Mouse (Mus musculus) hindbrain, embryonic 11.5 days (tissue): ENCODE results near the gene Angel2. TPM values are rescaled to one million over a fixed set of nuclear protein-coding genes. Genes with fewer than 3 reads are reported as not detected.

Source experiments
- ATAC-seq: fragments of 200-750 bp; cut with Nextera tagmentation; 2 replicates; pipeline ENCODE4 v1.8.0; 2017; ENCODE audit warnings: mild to moderate bottlenecking, moderate TSS enrichment, moderate library complexity; ENCODE audit not compliant: low FRiP score
- DNase-seq: peaks from one replicate; pipeline ENCODE4 v3.0.0-alpha.2; 2015; ENCODE audit warnings: low spot score
- H3K27ac ChIP-seq: fragments of 300-500 bp; sonication (generic); 2 replicates; pipeline ENCODE4 v1.5.1; 2014; ENCODE audit warnings: mild to moderate bottlenecking, low read depth, low read length
- H3K27me3 ChIP-seq: fragments of 300-500 bp; sonication (generic); 2 replicates; pipeline ENCODE4 v1.6.1; 2014; ENCODE audit warnings: mild to moderate bottlenecking, low read length, moderate library complexity, mixed read lengths; ENCODE audit not compliant: control insufficient read depth, insufficient read depth
- H3K36me3 ChIP-seq: fragments of 300-500 bp; sonication (generic); 2 replicates; pipeline ENCODE4 v1.6.1; 2014; ENCODE audit warnings: mild to moderate bottlenecking, low read length, moderate library complexity, mixed read lengths; ENCODE audit not compliant: control insufficient read depth, insufficient read depth
- H3K4me1 ChIP-seq: fragments of 300-500 bp; sonication (generic); replicated peaks from 2 replicates; pipeline ENCODE4 v1.6.1; 2014; ENCODE audit warnings: low read length, mixed read lengths; ENCODE audit not compliant: control insufficient read depth, insufficient read depth
- H3K4me2 ChIP-seq: fragments of 300-500 bp; sonication (generic); replicated peaks from 2 replicates; pipeline ENCODE4 v1.6.1; 2014; ENCODE audit warnings: mild to moderate bottlenecking, low read depth, low read length
- H3K4me3 ChIP-seq: fragments of 300-500 bp; sonication (generic); 2 replicates; pipeline ENCODE4 v1.5.1; 2014; ENCODE audit warnings: low read depth, low read length
- H3K9ac ChIP-seq: fragments of 300-500 bp; sonication (generic); 2 replicates; pipeline ENCODE4 v1.6.1; 2014; ENCODE audit warnings: low read depth, low read length
- H3K9me3 ChIP-seq: fragments of 300-500 bp; sonication (generic); 2 replicates; pipeline ENCODE4 v1.6.1; 2016; ENCODE audit warnings: low read length; ENCODE audit not compliant: control insufficient read depth
- WGBS: fragments of 180-500 bp; shearing (Covaris S2); extraction: QIAGEN DNeasy Blood & Tissue Kit; methylation state at CpG from one replicate; pipeline ENCODE4 v1.1.7; 2014; 5-methylcytosine and 5-hydroxymethylcytosine counted together
- polyA plus RNA-seq: library from polyadenylated mRNA; unstranded; fragments of >200 nt; fragmentation: Nextera tagmentation; extraction: Ambion mirVana; gene quantifications from 2 replicates; pipeline ENCODE4 v1.2.1, GENCODE M21; 2014

Gene Angel2
- polyA plus RNA-seq, 1 experiment from 2014 or later, result 58.4 TPM

- no peak overlapping the region for H3K9ac ChIP-seq
- H3K9me3 ChIP-seq, result no peaks in the 10 kb centered on the region
- ATAC-seq (no peak), DNase-seq (no peak)
- no peak overlapping the region for H3K27ac ChIP-seq
- H3K4me2 ChIP-seq, result no peak overlapping the region
- H3K36me3 ChIP-seq, result 0 out of 2 replicates have a peak, but pooled peaks cover 5% of the 10 kb centered on the region
- WGBS, result 83% methylated on average over 5 of the region's 5 CpGs
- no peaks in the 10 kb centered on the region for H3K4me1 ChIP-seq
- no peak overlapping the region for H3K4me3 ChIP-seq
- no peaks in the 10 kb centered on the region for H3K27me3 ChIP-seq
Measured at GRCm38 (mm10) chr1:190947986-190948385, 23.1 kb downstream of the Angel2 start.

- no peak overlapping the region for H3K9ac ChIP-seq
- no peak overlapping the region for H3K4me2 ChIP-seq
- ATAC-seq (no peak), DNase-seq (no peak)
- no peaks in the 10 kb centered on the region for H3K4me1 ChIP-seq
- peaks cover 5% of the 10 kb centered on the region; the same call in 1 of the 2 replicates for H3K36me3 ChIP-seq
- no peak overlapping the region for H3K27ac ChIP-seq
- no peaks in the 10 kb centered on the region for H3K27me3 ChIP-seq
- 91% methylated on average over 7 of the region's 7 CpGs for WGBS
- no peaks in the 10 kb centered on the region for H3K9me3 ChIP-seq
- no peak overlapping the region for H3K4me3 ChIP-seq
Measured at GRCm38 (mm10) chr1:190948439-190948838, 23.5 kb downstream of the Angel2 start.

- no peaks in the 10 kb centered on the region for H3K9me3 ChIP-seq
- ATAC-seq, result no peak
- no peaks in the 10 kb centered on the region for H3K4me1 ChIP-seq
- 92% methylated on average over 17 of the region's 17 CpGs for WGBS
- H3K27ac ChIP-seq, result no peak overlapping the region
- H3K4me2 ChIP-seq, result no peak overlapping the region
- peaks cover 4% of the 10 kb centered on the region for H3K36me3 ChIP-seq
- DNase-seq, result no peak
- H3K27me3 ChIP-seq, result no peaks in the 10 kb centered on the region
- H3K9ac ChIP-seq, result no peak overlapping the region
- H3K4me3 ChIP-seq, result no peak overlapping the region
Measured at GRCm38 (mm10) chr1:190948846-190949245, 23.9 kb downstream of the Angel2 start.

GRCm38 (mm10) chr1:190951014-190951413 is 26.1 kb downstream of the Angel2 start:
- Histone ChIP-seq H3K36me3 (peaks cover 5% of the 10 kb centered on the region), H3K4me3 (no peak overlapping the region), H3K9me3 (no peaks in the 10 kb centered on the region), H3K9ac (no peak overlapping the region), H3K27ac (no peak overlapping the region), H3K4me1 (no peaks in the 10 kb centered on the region), H3K27me3 (no peaks in the 10 kb centered on the region), H3K4me2 (no peak overlapping the region)
- 87% methylated on average over 5 of the region's 5 CpGs for WGBS
- ATAC-seq (no peak), DNase-seq (no peak)

- H3K9me3 ChIP-seq, result no peaks in the 10 kb centered on the region
- H3K9ac ChIP-seq, result no peak overlapping the region
- no peak overlapping the region for H3K4me2 ChIP-seq
- no peaks in the 10 kb centered on the region for H3K4me1 ChIP-seq
- ATAC-seq (no peak), DNase-seq (no peak)
- no peaks in the 10 kb centered on the region for H3K27me3 ChIP-seq
- H3K36me3 ChIP-seq, result peaks cover 6% of the 10 kb centered on the region
- no peak overlapping the region for H3K4me3 ChIP-seq
- 69% methylated on average over 3 of the region's 3 CpGs for WGBS
- no peak overlapping the region for H3K27ac ChIP-seq
Measured at GRCm38 (mm10) chr1:190953009-190953408, 28.1 kb downstream of the Angel2 start.

- Histone ChIP-seq H3K27ac (no peak overlapping the region), H3K4me1 (no peaks in the 10 kb centered on the region), H3K9ac (no peak overlapping the region), H3K4me2 (no peak overlapping the region), H3K9me3 (no peaks in the 10 kb centered on the region), H3K27me3 (no peaks in the 10 kb centered on the region), H3K4me3 (no peak overlapping the region), H3K36me3 (peaks cover 5% of the 10 kb centered on the region; the same call in 1 of the 2 replicates)
- DNase-seq (no peak), ATAC-seq (no peak)
- 92% methylated on average over 5 of the region's 5 CpGs for WGBS
Measured at GRCm38 (mm10) chr1:190958821-190959220, 33.9 kb downstream of the Angel2 start.

GRCm38 (mm10) chr1:190962760-190963159 is 37.8 kb downstream of the Angel2 start:
- H3K36me3 ChIP-seq, result 0 out of 2 replicates have a peak, but pooled peaks cover 5% of the 10 kb centered on the region
- no peaks in the 10 kb centered on the region for H3K27me3 ChIP-seq
- no peak overlapping the region for H3K9ac ChIP-seq
- H3K4me2 ChIP-seq, result no peak overlapping the region
- no peak overlapping the region for H3K4me3 ChIP-seq
- no peaks in the 10 kb centered on the region for H3K9me3 ChIP-seq
- H3K27ac ChIP-seq, result no peak overlapping the region
- WGBS, result 82% methylated on average over 3 of the region's 3 CpGs
- ATAC-seq, result no peak
- no peak for DNase-seq
- H3K4me1 ChIP-seq, result no peaks in the 10 kb centered on the region

GRCm38 (mm10) chr1:190964992-190965780 is 40.3 kb downstream of the Angel2 start:
- DNase-seq, result no peak
- H3K27ac ChIP-seq, result no peak overlapping the region
- H3K4me1 ChIP-seq, result no peaks in the 10 kb centered on the region
- 94% methylated on average over 15 of the region's 15 CpGs for WGBS
- H3K9me3 ChIP-seq, result no peaks in the 10 kb centered on the region
- H3K27me3 ChIP-seq, result no peaks in the 10 kb centered on the region
- no peak overlapping the region for H3K4me3 ChIP-seq
- H3K36me3 ChIP-seq, result peaks cover 10% of the 10 kb centered on the region; the same call in 1 of the 2 replicates
- ATAC-seq, result no peak
- H3K9ac ChIP-seq, result no peak overlapping the region
- H3K4me2 ChIP-seq, result no peak overlapping the region

GRCm38 (mm10) chr1:190968010-190968409 is 43.1 kb downstream of the Angel2 start:
- Histone ChIP-seq H3K4me2 (no peak overlapping the region), H3K9me3 (no peaks in the 10 kb centered on the region), H3K4me1 (no peaks in the 10 kb centered on the region), H3K27me3 (no peaks in the 10 kb centered on the region), H3K4me3 (no peak overlapping the region), H3K36me3 (peaks cover 10% of the 10 kb centered on the region; the same call in 1 of the 2 replicates), H3K9ac (no peak overlapping the region), H3K27ac (no peak overlapping the region)
- 93% methylated on average over 7 of the region's 7 CpGs for WGBS
- DNase-seq (no peak), ATAC-seq (no peak)
